Mouse (Mus musculus) mouse embryonic stem cell (cell line): Measurements from ENCODE around the gene Krtap4-8.
"Not testable (repeated sequence)": the region's sequence is repeated elsewhere in the genome, so short reads cannot be mapped to it uniquely, and the experiment has no call there.

Experiments
- in situ Hi-C, 2 experiments: fragments of 300-500 bp; cut with MboI; formaldehyde crosslinking; loops; 1 replicate in 1 of 2; 3 replicates in 1 of 2; pipeline ENCODE4 v1.14.3; 2019 to 2020; ENCODE audit warnings: low sequenced_read_pairs in 2 of 2, low pct_unique_long_range_greater_than_20kb in 1 of 2, mixed read lengths in 1 of 2; ENCODE audit not compliant: unreplicated experiment in 1 of 2

Gene Krtap4-8

DNA sequence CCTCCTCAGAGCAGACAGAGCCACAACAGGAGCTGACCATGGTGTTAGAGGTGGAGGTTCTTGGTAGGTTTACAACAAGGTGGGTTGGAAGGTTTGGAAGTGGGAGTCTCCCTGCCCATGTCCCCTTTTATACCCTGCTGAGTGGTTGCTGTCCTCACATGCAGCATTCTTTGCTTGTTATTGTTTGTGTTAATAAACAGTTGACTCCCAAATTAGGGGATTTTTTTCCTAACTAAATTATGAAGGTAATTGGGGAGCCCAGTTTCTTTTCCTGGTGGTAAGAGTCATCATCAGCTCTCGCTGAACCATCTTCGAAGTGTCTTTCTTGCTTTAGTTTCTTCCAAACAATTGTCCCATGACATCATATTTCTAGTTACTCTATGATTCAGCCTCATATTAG is at the start of gene Krtap4-8:
TSS of gene Krtap4-8 (minus strand) at position 101 of the 400 bp plus-strand sequence.
- in situ Hi-C loops = no loop called here

DNA sequence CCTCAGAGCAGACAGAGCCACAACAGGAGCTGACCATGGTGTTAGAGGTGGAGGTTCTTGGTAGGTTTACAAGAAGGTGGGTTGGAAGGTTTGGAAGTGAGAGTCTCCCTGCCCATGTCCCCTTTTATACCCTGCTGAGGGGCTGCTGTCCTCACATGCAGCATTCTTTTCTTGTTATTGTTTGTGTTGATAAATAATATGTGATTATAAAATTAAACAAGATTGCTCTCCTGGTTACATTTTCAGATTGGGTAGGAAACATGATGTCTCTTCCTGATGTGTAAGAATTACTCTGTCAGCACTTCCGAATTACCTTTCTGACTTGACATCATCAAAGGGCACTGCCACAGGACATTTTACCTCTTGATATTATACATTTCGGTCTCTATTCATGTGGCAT is 35.1 kb upstream of the Krtap4-8 start, which contains the start of gene Gm11564:
TSS of gene Gm11564 (minus strand) at position 101 of the 400 bp plus-strand sequence.
- in situ Hi-C loops = not testable (repeated sequence)

DNA sequence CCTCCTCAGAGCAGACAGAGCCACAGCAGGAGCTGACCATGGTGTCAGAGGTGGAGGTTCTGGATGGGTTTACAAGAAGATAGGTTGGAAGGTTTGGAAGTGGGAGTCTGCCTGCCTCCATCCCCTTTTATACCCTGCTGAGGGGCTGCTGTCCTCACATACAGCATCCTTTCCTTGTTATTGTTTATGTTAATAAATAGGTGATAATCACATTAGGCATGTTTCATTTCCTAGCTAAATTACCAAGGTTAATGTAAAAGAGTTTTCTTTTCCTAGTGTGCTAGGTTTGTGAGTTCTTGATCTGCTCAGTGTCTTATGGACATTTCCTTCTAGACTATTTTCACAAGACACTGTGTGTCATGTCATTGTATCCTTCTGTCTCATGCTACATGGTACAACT is 29.3 kb upstream of the Krtap4-8 start, which contains the start of gene Krtap4-13:
TSS of gene Krtap4-13 (minus strand) at position 101 of the 400 bp plus-strand sequence.
- in situ Hi-C loops = not testable (repeated sequence)

DNA sequence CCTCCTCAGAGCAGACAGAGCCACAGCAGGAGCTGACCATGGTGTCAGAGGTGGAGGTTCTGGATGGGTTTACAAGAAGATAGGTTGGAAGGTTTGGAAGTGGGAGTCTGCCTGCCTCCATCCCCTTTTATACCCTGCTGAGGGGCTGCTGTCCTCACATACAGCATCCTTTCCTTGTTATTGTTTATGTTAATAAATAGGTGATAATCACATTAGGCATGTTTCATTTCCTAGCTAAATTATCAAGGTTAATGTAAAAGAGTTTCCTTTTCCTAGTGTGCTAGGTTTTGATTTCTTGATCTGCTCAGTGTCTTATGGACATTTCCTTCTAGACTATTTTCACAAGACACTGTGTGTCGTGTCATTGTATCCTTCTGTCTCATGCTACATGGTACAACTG is 23.8 kb upstream of the Krtap4-8 start, which contains the start of gene Gm11554:
TSS of gene Gm11554 (minus strand) at position 101 of the 400 bp plus-strand sequence.
- in situ Hi-C loops = not testable (repeated sequence)

DNA sequence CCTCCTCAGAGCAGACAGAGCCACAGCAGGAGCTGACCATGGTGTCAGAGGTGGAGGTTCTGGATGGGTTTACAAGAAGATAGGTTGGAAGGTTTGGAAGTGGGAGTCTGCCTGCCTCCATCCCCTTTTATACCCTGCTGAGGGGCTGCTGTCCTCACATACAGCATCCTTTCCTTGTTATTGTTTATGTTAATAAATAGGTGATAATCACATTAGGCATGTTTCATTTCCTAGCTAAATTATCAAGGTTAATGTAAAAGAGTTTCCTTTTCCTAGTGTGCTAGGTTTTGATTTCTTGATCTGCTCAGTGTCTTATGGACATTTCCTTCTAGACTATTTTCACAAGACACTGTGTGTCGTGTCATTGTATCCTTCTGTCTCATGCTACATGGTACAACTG is 18.3 kb upstream of the Krtap4-8 start, which contains the start of gene Gm11569:
TSS of gene Gm11569 (minus strand) at position 101 of the 400 bp plus-strand sequence.
- in situ Hi-C loops = not testable (repeated sequence)

DNA sequence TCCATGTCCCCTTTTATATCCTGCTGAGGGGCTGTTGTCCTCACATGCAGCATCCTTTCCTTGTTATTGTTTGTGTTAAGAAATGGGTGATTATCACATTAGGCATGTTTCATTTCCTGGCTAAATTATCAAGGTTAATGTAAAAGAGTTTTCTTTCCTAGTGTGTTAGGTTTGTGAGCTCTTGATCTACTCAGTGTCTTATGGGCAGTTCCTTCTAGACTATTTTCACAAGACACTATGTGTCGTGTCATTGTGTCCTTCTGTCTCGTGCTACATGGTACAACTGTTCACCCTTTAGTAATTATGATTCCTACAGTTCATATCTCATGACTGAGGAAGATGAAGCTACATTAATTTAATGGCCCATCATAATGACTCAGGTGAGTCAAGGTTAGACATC is 12.9 kb upstream of the Krtap4-8 start, which contains the start of gene Gm11596:
TSS of gene Gm11596 (minus strand) at position 101 of the 400 bp plus-strand sequence.
- in situ Hi-C loops = no loop called here

DNA sequence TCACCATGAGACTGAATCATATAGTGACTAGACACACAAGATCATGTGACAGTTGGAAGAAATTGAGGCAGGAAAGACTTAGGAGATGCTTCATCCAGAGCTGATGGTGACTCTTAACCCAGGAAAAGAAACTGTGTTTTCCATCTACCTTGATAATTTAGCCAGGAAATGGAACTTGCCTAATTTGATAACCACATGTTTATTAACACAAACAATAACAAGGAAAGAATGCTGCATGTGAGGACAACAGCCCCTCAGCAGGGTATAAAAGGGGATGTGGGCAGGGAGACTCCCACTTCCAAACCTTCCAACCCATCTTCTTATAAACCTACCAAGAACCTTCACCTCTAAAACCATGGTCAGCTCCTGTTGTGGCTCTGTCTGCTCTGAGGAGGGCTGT is 4.4 kb upstream of the Krtap4-8 start, which contains the start of gene Krtap4-9:
TSS of gene Krtap4-9 (plus strand) at position 301 of the 400 bp plus-strand sequence.
- in situ Hi-C loops = not testable (repeated sequence)

DNA sequence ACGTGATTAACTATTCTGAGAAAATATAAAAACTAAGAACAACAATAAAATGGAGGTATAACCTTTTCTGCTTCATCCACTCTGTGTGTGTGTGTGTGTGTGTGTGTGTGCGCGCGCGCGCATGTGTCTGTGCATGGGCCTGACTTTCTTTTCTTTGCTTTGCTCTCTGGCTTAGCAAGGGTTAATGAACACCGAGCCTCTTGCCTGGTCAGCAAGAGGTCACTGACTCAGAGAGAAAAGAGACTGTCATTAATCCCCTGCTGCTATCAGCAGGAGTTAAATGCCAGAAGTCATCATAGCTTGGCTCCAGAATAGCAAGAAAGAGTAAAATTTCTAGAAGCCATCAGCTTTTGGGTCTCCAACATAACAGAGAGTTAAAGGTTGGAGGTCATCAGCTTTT is 2.1 kb downstream of the Krtap4-8 start:
- in situ Hi-C loops = no loop called here

DNA sequence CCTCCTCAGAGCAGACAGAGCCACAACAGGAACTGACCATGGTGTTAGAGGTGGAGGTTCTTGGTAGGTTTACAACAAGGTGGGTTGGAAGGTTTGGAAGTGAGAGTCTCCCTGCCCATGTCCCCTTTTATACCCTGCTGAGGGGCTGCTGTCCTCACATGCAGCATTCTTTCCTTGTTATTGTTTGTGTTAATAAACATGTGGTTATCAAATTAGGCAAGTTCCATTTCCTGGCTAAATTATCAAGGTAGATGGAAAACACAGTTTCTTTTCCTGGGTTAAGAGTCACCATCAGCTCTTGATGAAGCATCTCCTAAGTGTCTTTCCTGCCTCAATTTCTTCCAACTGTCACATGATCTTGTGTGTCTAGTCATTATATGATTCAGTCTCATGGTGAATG is 7.7 kb downstream of the Krtap4-8 start, which contains the start of gene Gm11595:
TSS of gene Gm11595 (minus strand) at position 101 of the 400 bp plus-strand sequence.
- in situ Hi-C loops = not testable (repeated sequence)

DNA sequence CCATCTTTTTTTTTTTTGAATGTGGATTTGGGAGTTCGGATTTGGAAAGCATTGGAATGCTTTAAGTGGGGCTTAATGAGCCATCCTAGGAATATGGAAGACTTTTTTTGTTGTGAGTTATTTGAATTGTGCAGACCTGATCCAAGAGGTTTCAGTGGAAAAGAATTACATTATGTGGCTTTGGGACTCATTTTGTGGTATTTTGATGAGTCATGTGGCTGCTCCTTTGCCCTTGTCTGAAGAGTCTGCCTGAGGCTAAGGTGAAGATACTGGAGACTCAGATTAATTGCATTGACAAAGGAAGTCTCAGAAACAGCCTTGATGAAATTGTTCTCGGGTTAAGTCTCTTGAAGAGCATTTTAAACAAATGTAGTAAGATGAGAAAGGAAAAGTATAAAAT is 12.1 kb downstream of the Krtap4-8 start:
- in situ Hi-C loops = no loop called here

DNA sequence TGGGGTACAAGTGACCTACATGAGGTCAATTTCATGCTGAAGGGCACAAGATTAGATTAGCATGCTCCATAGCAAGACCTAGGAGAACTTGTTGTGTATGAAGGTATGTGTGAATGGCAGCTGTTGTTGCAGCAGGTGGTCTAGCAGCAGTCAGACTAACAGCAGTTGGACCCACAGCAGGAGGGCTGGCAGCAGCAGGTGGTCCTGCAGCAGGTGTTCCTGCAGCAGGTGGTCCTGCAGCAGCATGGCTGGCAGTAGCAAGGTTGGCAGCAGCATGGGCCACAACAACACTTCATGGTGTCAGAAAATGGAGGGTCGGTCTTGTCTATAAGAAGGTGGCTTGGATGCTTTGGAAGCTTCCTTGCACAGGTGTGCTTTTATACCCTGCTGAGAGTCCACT is 21.6 kb downstream of the Krtap4-8 start:
- in situ Hi-C loops = no loop called here

DNA sequence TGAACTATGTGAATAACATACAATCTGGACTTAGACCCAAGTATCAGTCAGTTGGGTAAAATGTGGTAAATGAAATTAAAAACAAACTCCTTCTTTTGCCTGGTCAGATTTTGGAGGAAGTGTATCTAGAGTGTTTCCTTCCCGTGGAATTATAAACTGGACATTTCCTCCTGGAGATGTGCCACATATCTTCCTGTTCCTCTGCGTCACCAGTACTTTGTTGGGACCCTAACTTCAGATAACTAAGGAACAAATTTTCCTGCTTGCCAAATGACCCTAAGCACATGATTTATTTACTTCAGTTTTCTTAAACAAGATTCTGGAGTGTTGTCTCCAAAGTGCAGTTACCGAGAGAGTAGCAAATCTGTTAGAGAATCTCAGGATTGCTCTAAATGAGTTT is 36.5 kb downstream of the Krtap4-8 start:
- in situ Hi-C loops = no loop called here

DNA sequence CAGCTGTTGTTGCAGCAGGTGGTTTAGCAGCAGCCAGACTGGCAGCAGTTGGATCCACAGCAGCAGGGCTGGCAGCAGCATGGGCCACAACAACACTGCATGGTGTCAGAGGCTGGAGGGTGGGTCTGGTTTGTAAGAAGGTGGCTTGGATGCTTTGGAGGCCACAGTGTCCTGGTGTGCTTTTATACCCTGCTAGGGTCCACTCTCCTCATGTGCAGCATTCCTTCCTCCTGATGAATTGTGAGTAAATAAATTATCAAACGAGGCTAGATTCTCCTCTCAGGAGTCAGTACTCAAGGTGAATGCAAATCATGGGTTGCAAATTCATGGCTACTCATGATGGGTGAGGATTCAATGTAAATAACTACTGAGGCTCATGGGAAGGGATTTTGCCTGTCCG is 46.3 kb downstream of the Krtap4-8 start, which contains the start of gene Gm14180:
TSS of gene Gm14180 (minus strand) at position 101 of the 400 bp plus-strand sequence.
- in situ Hi-C loops = no loop called here
